Mouse (Mus musculus) limb, embryonic 14.5 days (tissue): ENCODE data around the gene Cd177. TPM values are rescaled to one million over a fixed set of nuclear protein-coding genes. Genes with fewer than 3 reads are reported as not detected.
"Not testable (repeated sequence)": the region's sequence is repeated elsewhere in the genome, so short reads cannot be mapped to it uniquely, and the experiment has no call there.

Source experiments
- ATAC-seq: fragments of 200-750 bp; cut with Nextera tagmentation; 2 replicates; pipeline ENCODE4 v1.8.0; 2017; ENCODE audit warnings: low read depth, moderate number of reproducible peaks, moderate TSS enrichment; ENCODE audit not compliant: low FRiP score
- DNase-seq: peaks from one replicate; pipeline ENCODE4 v3.0.0-alpha.2; 2015; ENCODE audit warnings: low spot score
- H3K27ac ChIP-seq: fragments of 300-500 bp; sonication (generic); replicated peaks from 2 replicates; pipeline ENCODE4 v1.5.1; 2014; ENCODE audit warnings: low read depth, mild to moderate bottlenecking, low read length, moderate library complexity, mixed read lengths
- H3K27me3 ChIP-seq: fragments of 300-500 bp; sonication (generic); 2 replicates; pipeline ENCODE4 v1.6.1; 2014; ENCODE audit warnings: low read length, mixed read lengths; ENCODE audit not compliant: control insufficient read depth, insufficient read depth
- H3K36me3 ChIP-seq: fragments of 300-500 bp; sonication (generic); 2 replicates; pipeline ENCODE4 v1.6.1; 2014; ENCODE audit warnings: mild to moderate bottlenecking, low read length, moderate library complexity, mixed read lengths; ENCODE audit not compliant: control insufficient read depth, insufficient read depth
- H3K4me1 ChIP-seq: fragments of 300-500 bp; sonication (generic); 2 replicates; pipeline ENCODE4 v1.6.1; 2014; ENCODE audit warnings: antibody characterized with exemption, low read length, mixed read lengths; ENCODE audit not compliant: control insufficient read depth, insufficient read depth
- H3K4me2 ChIP-seq: fragments of 300-500 bp; sonication (generic); replicated peaks from 2 replicates; pipeline ENCODE4 v1.6.1; 2014; ENCODE audit warnings: low read depth, mild to moderate bottlenecking, low read length, moderate library complexity; ENCODE audit not compliant: severe bottlenecking
- H3K4me3 ChIP-seq: fragments of 300-500 bp; sonication (generic); replicated peaks from 2 replicates; pipeline ENCODE4 v1.5.1; 2014; ENCODE audit warnings: low read length
- H3K9ac ChIP-seq: fragments of 300-500 bp; sonication (generic); 2 replicates; pipeline ENCODE4 v1.6.1; 2014; ENCODE audit warnings: mild to moderate bottlenecking, low read depth, low read length, moderate library complexity; ENCODE audit not compliant: severe bottlenecking
- H3K9me3 ChIP-seq: fragments of 300-500 bp; sonication (generic); 2 replicates; pipeline ENCODE4 v1.6.1; 2016; ENCODE audit warnings: low read length; ENCODE audit not compliant: control insufficient read depth
- POLR2A ChIP-seq: fragments of 200-500 bp; IDR thresholded peaks from 2 replicates; pipeline ENCODE4 v1.8.0; 2012; ENCODE audit warnings: inconsistent platforms, mild to moderate bottlenecking, moderate library complexity, borderline replicate concordance; ENCODE audit not compliant: insufficient read depth, insufficient read length; ENCODE audit errors: extremely low read depth
- WGBS: fragments of 180-500 bp; shearing (Covaris S2); extraction: QIAGEN DNeasy Blood & Tissue Kit; methylation state at CpG from one replicate; pipeline ENCODE4 v1.1.7; 2014; 5-methylcytosine and 5-hydroxymethylcytosine counted together
- polyA plus RNA-seq, 2 experiments: library from polyadenylated mRNA; depleted of rRNA in 1 of 2; stranded (reverse) in 1 of 2; unstranded in 1 of 2; fragments of >200 nt; fragmentation: Nextera tagmentation in 1 of 2; extraction: Ambion mirVana in 1 of 2; gene quantifications; 2 replicates each; pipeline versions ENCODE4 v1.2.1 to v1.2.3; 2012 to 2014

The Cd177 gene
- polyA plus RNA-seq, 2 experiments, result 0.05 to 0.30 TPM

GRCm38 (mm10) chr7:24753476-24753875, 6.6 kb downstream of the Cd177 start:
- no peak for ATAC-seq
- Histone ChIP-seq H3K9me3 (no peaks in the 10 kb centered on the region), H3K4me3 (no peak overlapping the region), H3K27ac (no peak overlapping the region), H3K36me3 (no peaks in the 10 kb centered on the region), H3K4me1 (no peaks in the 10 kb centered on the region), H3K9ac (no peak overlapping the region), H3K27me3 (no peaks in the 10 kb centered on the region), H3K4me2 (no peak overlapping the region)
- DNase-seq, result no peak
- 86% methylated on average over 5 of the region's 5 CpGs for WGBS
- no peak for TF ChIP-seq POLR2A

GRCm38 (mm10) chr7:24751610-24752009, 8.5 kb downstream of the Cd177 start:
- WGBS, result 89% methylated on average over 2 of the region's 2 CpGs
- no peaks in the 10 kb centered on the region for H3K36me3 ChIP-seq
- H3K27ac ChIP-seq, result no peak overlapping the region
- H3K9me3 ChIP-seq, result no peaks in the 10 kb centered on the region
- ATAC-seq (no peak), DNase-seq (no peak)
- no peaks in the 10 kb centered on the region for H3K27me3 ChIP-seq
- no peaks in the 10 kb centered on the region for H3K4me1 ChIP-seq
- no peak overlapping the region for H3K4me2 ChIP-seq
- no peak overlapping the region for H3K4me3 ChIP-seq
- H3K9ac ChIP-seq, result no peak overlapping the region
- no peak for TF ChIP-seq POLR2A

- no peaks in the 10 kb centered on the region for H3K9me3 ChIP-seq
- H3K4me1 ChIP-seq, result no peaks in the 10 kb centered on the region
- H3K27me3 ChIP-seq, result no peaks in the 10 kb centered on the region
- no peak overlapping the region for H3K4me2 ChIP-seq
- no peak for TF ChIP-seq POLR2A
- H3K9ac ChIP-seq, result no peak overlapping the region
- DNase-seq (no peak), ATAC-seq (no peak)
- no peak overlapping the region for H3K4me3 ChIP-seq
- H3K36me3 ChIP-seq, result no peaks in the 10 kb centered on the region
- H3K27ac ChIP-seq, result no peak overlapping the region
- 58% methylated on average over 4 of the region's 4 CpGs for WGBS
These were observed 9.4 kb downstream of the Cd177 start for GRCm38 (mm10) chr7:24750695-24751094.

DNA sequence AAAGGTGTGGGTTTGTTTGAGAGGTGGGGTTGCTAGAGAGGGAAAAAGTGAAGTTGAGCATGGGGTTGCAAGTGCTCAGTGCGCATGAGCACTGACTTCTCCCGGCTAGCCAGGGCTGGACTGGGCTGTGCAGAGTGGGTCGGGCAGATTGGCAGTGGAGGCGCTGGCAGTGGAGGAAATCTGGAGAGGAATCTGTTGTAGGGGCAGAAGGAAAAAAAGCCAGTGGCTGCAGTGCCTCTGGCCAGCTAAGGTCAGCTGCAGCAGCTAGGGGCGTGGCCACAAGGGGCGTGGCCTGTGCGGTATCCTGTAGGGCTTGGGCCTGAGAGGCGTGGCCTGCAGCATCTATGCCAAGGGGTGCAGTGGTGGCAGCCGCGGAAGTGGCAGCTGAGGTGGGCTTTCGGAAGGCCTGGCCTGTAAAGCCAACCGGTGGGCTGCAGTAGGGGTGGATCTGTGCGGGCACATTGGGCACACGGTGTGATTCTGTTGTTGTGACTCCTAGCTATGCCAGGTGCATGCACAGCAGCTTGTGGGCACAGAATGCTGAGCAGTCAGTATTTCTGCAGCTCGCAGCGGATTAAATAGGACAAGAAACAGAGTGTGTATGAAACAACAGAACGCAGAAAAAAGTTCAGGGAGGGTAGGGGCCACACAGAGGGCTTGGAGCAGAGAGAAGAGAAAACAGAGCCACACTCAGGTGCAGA, 24.0 kb downstream of the Cd177 start:
- DNase-seq, result peak; percentile 7
- TF ChIP-seq POLR2A, result no peak
- H3K9ac ChIP-seq, result no peak overlapping the region

GRCm38 (mm10) chr7:24726808-24727207, 33.3 kb downstream of the Cd177 start, which contains the start of gene Gm4763:
Gene Gm4763 (minus strand): TSS chr7:24726908.
- WGBS, result 88% methylated on average over 11 of the region's 11 CpGs
- not testable (repeated sequence) for H3K4me2 ChIP-seq, H3K9ac ChIP-seq, H3K4me3 ChIP-seq, H3K27me3 ChIP-seq, ATAC-seq, H3K9me3 ChIP-seq, H3K4me1 ChIP-seq, H3K27ac ChIP-seq, H3K36me3 ChIP-seq, DNase-seq

More for the DNA sequence above, 24.0 kb downstream of the Cd177 start:
- H3K9me3 ChIP-seq, result no peaks in the 10 kb centered on the region
- H3K4me3 ChIP-seq, result 0 out of 2 replicates have a peak overlapping the region, but pooled peaks have one; percentile 5
- 19% methylated on average over 17 of the region's 17 CpGs for WGBS
- no peaks in the 10 kb centered on the region for H3K36me3 ChIP-seq
- no peak overlapping the region for H3K27ac ChIP-seq
- no peak for ATAC-seq
- H3K27me3 ChIP-seq, result no peaks in the 10 kb centered on the region
- H3K4me1 ChIP-seq, result peaks cover 6% of the 10 kb centered on the region; the same call in 1 of the 2 replicates
- peak overlapping the region; percentile 21; the same call in 1 of the 2 replicates for H3K4me2 ChIP-seq
